Mouse (Mus musculus) liver, embryonic 15.5 days (tissue): ENCODE results near the gene Gm7030. TPM values are rescaled to one million over a fixed set of nuclear protein-coding genes. Genes with fewer than 3 reads are reported as not detected.
A peak's percentile ranks its signal among the peaks of the same experiment; 100 is the strongest.
"Not testable (repeated sequence)": the region's sequence is repeated elsewhere in the genome, so short reads cannot be mapped to it uniquely, and the experiment has no call there.

Source experiments
- ATAC-seq: fragments of 200-750 bp; cut with Nextera tagmentation; 2 replicates; pipeline ENCODE4 v1.8.0; 2017; ENCODE audit warnings: moderate number of reproducible peaks, mild to moderate bottlenecking, moderate library complexity; ENCODE audit not compliant: insufficient read depth
- H3K27ac ChIP-seq: fragments of 300-500 bp; sonication (generic); replicated peaks from 2 replicates; pipeline ENCODE4 v1.5.1; 2015; ENCODE audit warnings: mild to moderate bottlenecking, inconsistent platforms
- H3K27me3 ChIP-seq: fragments of 300-500 bp; sonication (generic); 2 replicates; pipeline ENCODE4 v1.6.1; 2015; ENCODE audit warnings: mild to moderate bottlenecking, inconsistent platforms
- H3K36me3 ChIP-seq: fragments of 300-500 bp; sonication (generic); replicated peaks from 2 replicates; pipeline ENCODE4 v1.6.1; 2015; ENCODE audit warnings: moderate library complexity, mild to moderate bottlenecking, inconsistent platforms
- H3K4me1 ChIP-seq: fragments of 300-500 bp; sonication (generic); replicated peaks from 2 replicates; pipeline ENCODE4 v1.6.1; 2015; ENCODE audit warnings: inconsistent platforms
- H3K4me2 ChIP-seq: fragments of 300-500 bp; sonication (generic); 2 replicates; pipeline ENCODE4 v1.6.1; 2015; ENCODE audit warnings: moderate library complexity, mild to moderate bottlenecking, inconsistent platforms
- H3K4me3 ChIP-seq: fragments of 300-500 bp; sonication (generic); replicated peaks from 2 replicates; pipeline ENCODE4 v1.5.1; 2015; ENCODE audit warnings: mild to moderate bottlenecking, inconsistent platforms
- H3K9ac ChIP-seq: fragments of 300-500 bp; sonication (generic); 2 replicates; pipeline ENCODE4 v1.6.1; 2015; ENCODE audit warnings: moderate library complexity, mild to moderate bottlenecking, inconsistent platforms
- H3K9me3 ChIP-seq: fragments of 300-500 bp; sonication (generic); replicated peaks from 2 replicates; pipeline ENCODE4 v1.6.1; 2016; ENCODE audit warnings: inconsistent platforms
- WGBS: fragments of 180-500 bp; shearing (Covaris S2); methylation state at CpG from one replicate; pipeline ENCODE4 v1.1.7; 2015; ENCODE audit warnings: mixed read lengths; ENCODE audit not compliant: insufficient replicate concordance; 5-methylcytosine and 5-hydroxymethylcytosine counted together
- polyA plus RNA-seq: library from polyadenylated mRNA; unstranded; fragments of >200 nt; fragmentation: Nextera tagmentation; extraction: Ambion mirVana; gene quantifications from 2 replicates; pipeline ENCODE4 v1.2.1, GENCODE M21; 2015

The Gm7030 gene
- polyA plus RNA-seq: not detected in 2 replicates

- ATAC-seq, H3K4me1 ChIP-seq, H3K4me2 ChIP-seq, H3K9ac ChIP-seq, H3K9me3 ChIP-seq, H3K27ac ChIP-seq, H3K4me3 ChIP-seq, H3K36me3 ChIP-seq, H3K27me3 ChIP-seq: not testable (repeated sequence)
- WGBS: 19% methylated on average over 28 of the region's 28 CpGs
Measured at GRCm38 (mm10) chr17:36128968-36129817, at the start of gene Gm7030. Gene Gm7030, minus strand, starts transcription at chr17:36129425.

DNA sequence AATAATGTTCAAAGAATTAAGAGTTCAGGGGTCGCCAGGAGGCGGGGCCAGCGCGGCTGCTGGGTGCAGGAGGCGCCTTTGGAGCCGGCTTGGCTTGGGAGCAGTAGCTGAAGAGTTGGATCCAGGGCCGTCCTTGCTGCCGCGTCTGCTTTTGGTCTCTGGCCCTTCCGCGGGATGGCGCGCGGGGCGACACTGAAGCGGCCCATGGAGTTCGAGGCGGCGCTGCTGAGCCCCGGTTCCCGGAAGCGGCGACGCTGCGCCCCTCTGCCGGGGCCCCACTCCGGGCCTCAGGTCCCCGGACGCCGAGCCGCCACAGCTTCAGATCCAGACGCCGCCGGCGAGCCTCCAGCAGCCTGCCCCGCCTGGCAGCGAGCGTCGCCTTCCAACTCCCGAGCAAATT is 49.7 kb upstream of the Gm7030 start:
- not testable (repeated sequence) for ATAC-seq, H3K9ac ChIP-seq
- WGBS: under 1% methylated on average over 40 of the region's 40 CpGs

GRCm38 (mm10) chr17:36176132-36176531 is 46.9 kb upstream of the Gm7030 start:
- no CpG with 5 or more reads among the region's 2 CpGs for WGBS
- H3K4me2 ChIP-seq: not testable (repeated sequence)

More for the DNA sequence above, 49.7 kb upstream of the Gm7030 start:
- H3K27me3 ChIP-seq: peaks cover 43% of the 10 kb centered on the region
- H3K4me1 ChIP-seq, H3K9me3 ChIP-seq, H3K27ac ChIP-seq, H3K36me3 ChIP-seq: not testable (repeated sequence)
- peak overlapping the region; percentile 47 for H3K4me2 ChIP-seq
- H3K4me3 ChIP-seq: 0 out of 2 replicates have a peak overlapping the region, but pooled peaks have one; percentile 17

DNA sequence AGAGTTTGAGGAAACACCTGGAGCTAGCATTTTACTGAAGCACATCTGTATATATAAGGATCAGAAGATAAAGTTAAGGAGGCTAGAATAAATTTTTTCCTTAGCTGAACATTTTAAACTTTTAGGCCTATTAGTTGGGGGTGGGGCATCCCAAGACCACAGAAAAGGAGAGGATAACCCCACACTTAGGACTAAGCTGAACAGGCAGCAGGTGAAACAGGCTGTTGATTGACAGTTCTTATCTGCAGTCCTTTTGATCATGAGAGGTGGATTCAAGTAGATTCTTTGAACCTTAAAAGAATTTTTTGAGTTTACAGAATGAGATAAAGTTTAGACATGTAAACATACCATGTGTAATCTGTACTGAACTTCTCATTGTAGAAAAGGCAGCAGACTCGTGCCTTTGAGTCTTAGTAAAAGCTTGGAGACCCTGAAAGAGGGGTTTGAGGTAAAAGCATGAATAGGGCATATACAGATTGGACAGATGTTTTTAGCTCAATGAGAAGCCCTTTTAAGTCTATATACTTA is 41.1 kb upstream of the Gm7030 start:
- no peak overlapping the region for H3K4me2 ChIP-seq
- H3K9ac ChIP-seq: no peak overlapping the region
- H3K4me1 ChIP-seq: peaks cover 10% of the 10 kb centered on the region
- no peak overlapping the region for H3K27ac ChIP-seq
- ATAC-seq: no peak
- 24% methylated on average over 1 of the region's 1 CpGs for WGBS
- no peaks in the 10 kb centered on the region for H3K9me3 ChIP-seq
- H3K36me3 ChIP-seq: no peaks in the 10 kb centered on the region
- H3K27me3 ChIP-seq: peaks cover 59% of the 10 kb centered on the region
- no peak overlapping the region for H3K4me3 ChIP-seq

More at GRCm38 (mm10) chr17:36176132-36176531, 46.9 kb upstream of the Gm7030 start:
- not testable (repeated sequence) for H3K4me3 ChIP-seq, H3K4me1 ChIP-seq, ATAC-seq, H3K9ac ChIP-seq, H3K27ac ChIP-seq, H3K9me3 ChIP-seq, H3K36me3 ChIP-seq
- peaks cover 32% of the 10 kb centered on the region for H3K27me3 ChIP-seq

- Histone ChIP-seq H3K4me2 (no peak overlapping the region), H3K27me3 (peaks cover 65% of the 10 kb centered on the region), H3K27ac (no peak overlapping the region), H3K4me1 (peaks cover 10% of the 10 kb centered on the region), H3K36me3 (no peaks in the 10 kb centered on the region), H3K9me3 (no peaks in the 10 kb centered on the region), H3K4me3 (no peak overlapping the region), H3K9ac (no peak overlapping the region)
- no peak for ATAC-seq
Measured at GRCm38 (mm10) chr17:36169753-36170152, 40.5 kb upstream of the Gm7030 start.

- H3K36me3 ChIP-seq, H3K9me3 ChIP-seq, ATAC-seq, H3K4me2 ChIP-seq, H3K4me3 ChIP-seq, H3K27ac ChIP-seq, H3K9ac ChIP-seq: not testable (repeated sequence)
- Histone ChIP-seq H3K4me1 (peaks cover 10% of the 10 kb centered on the region), H3K27me3 (peaks cover 65% of the 10 kb centered on the region)
- WGBS: 19% methylated on average over 1 of the region's 1 CpGs
Measured at GRCm38 (mm10) chr17:36169094-36169493, 39.9 kb upstream of the Gm7030 start.

DNA sequence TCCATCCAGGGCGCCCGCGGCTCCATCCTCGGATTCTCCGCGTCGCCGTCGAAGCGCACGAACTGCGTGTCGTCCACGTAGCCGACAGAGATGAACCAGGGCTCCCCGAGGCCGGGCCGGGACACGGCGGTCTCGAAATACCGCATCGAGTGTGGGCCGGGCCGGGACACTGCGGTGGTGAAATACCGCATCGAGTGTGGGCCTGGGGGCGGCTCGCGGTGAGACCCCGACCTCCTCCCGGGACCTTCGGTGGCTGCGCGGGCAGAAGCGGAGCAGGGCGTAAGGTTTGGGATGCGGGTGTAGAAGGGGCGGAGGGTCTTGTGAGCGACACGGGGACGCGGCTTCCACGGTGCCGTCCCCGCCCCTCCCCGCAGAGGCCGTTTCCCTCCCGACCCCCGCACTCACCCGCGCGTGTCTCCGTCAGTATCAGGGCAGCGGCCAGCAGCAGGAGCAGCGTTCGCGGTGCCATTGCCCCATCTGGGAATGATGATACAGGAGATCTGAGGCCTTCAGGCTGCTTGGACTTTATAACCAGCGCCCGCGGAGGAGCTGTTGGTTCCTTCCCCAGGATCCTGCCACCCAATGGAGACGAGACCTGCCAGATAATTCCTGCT is 38.9 kb upstream of the Gm7030 start, which contains the start of gene Gm8909:
Gene Gm8909, minus strand, starts transcription at position 499 of the 614 bp plus-strand sequence.
- Histone ChIP-seq H3K9me3 (no peaks in the 10 kb centered on the region), H3K27me3 (peaks cover 74% of the 10 kb centered on the region), H3K4me1 (peaks cover 10% of the 10 kb centered on the region), H3K9ac (no peak within 1 kb of the TSS), H3K4me2 (peak within 1 kb of the TSS; percentile 68), H3K27ac (no peak within 1 kb of the TSS), H3K4me3 (peak within 1 kb of the TSS; percentile 52), H3K36me3 (no peaks in the 10 kb centered on the region)
- 2% methylated on average over 63 of the region's 63 CpGs for WGBS
- no peak for ATAC-seq

DNA sequence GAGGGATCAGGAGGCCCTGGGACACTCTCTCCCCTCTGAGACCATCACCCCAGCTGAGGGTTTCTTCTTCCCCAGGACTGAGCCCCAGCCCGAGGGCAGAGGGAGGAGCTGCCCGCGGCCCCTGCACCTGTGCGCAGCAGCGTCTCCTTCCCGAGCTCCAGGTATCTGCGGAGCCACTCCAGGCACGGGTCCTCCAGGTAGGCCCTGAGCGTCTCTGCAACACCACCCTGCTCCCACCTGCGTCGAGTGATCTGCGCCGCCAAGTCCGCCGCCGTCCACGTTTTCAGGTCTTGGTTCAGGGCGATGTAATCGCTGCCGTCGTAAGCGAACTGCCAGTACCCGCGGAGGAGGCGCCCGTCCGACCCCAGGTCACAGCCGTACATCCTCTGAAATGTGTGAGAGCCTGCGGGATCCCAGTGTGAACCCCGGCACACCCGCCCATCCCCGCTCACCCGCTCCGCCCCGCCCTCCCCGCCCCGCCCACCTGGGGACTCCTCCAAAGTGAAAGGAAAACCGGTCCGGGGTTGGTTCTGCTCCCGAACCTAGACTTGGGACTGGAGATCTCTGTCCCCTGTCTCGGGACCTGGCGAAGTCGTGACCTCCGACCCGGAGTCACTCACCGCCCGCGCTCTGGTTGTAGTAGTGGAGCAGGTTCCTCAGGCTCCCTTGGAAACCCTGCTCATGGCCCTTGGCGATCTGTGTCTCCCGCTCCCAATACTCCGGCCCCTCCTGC is 38.2 kb upstream of the Gm7030 start:
- H3K9me3 ChIP-seq: no peaks in the 10 kb centered on the region
- no peak overlapping the region for H3K27ac ChIP-seq
- H3K36me3 ChIP-seq: no peaks in the 10 kb centered on the region
- H3K4me3 ChIP-seq: peak overlapping the region; percentile 52
- peaks cover 10% of the 10 kb centered on the region for H3K4me1 ChIP-seq
- peak overlapping the region; percentile 68 for H3K4me2 ChIP-seq
- no peak for ATAC-seq
- peaks cover 80% of the 10 kb centered on the region for H3K27me3 ChIP-seq
- no peak overlapping the region for H3K9ac ChIP-seq
- WGBS: 3% methylated on average over 51 of the region's 51 CpGs

GRCm38 (mm10) chr17:36166901-36167300 is 37.7 kb upstream of the Gm7030 start:
- not testable (repeated sequence) for ATAC-seq, H3K4me3 ChIP-seq, H3K27ac ChIP-seq, H3K9me3 ChIP-seq, H3K36me3 ChIP-seq, H3K4me2 ChIP-seq, H3K9ac ChIP-seq
- Histone ChIP-seq H3K4me1 (peaks cover 10% of the 10 kb centered on the region), H3K27me3 (peaks cover 86% of the 10 kb centered on the region)
- 15% methylated on average over 2 of the region's 2 CpGs for WGBS

GRCm38 (mm10) chr17:36161129-36162051 is 32.2 kb upstream of the Gm7030 start:
- Histone ChIP-seq H3K9me3 (no peaks in the 10 kb centered on the region), H3K36me3 (no peaks in the 10 kb centered on the region), H3K4me3 (peak overlapping the region; percentile 22), H3K27ac (no peak overlapping the region), H3K9ac (no peak overlapping the region), H3K27me3 (peaks cover 92% of the 10 kb centered on the region), H3K4me1 (no peaks in the 10 kb centered on the region), H3K4me2 (peak overlapping the region; percentile 33)
- 2% methylated on average over 55 of the region's 56 CpGs for WGBS
- ATAC-seq: no peak
